Mouse (Mus musculus): ENCODE data around the gene Polr3c. TPM values are rescaled to one million over a fixed set of nuclear protein-coding genes. Genes with fewer than 3 reads are reported as not detected.
"Not testable (repeated sequence)": the region's sequence is repeated elsewhere in the genome, so short reads cannot be mapped to it uniquely, and the experiment has no call there.

Polr3c gene
- polyA plus RNA-seq, 1 experiment from 2014 or later: 41.9 TPM

- Histone ChIP-seq H3K27ac (ENCODE audit: low read depth, low read length) (no peak overlapping the region), H3K9me3 (ENCODE audit: control insufficient read depth, low read length) (no peaks in the 10 kb centered on the region), H3K36me3 (ENCODE audit: control insufficient read depth, insufficient read depth, low read length) (no peaks in the 10 kb centered on the region), H3K27me3 (ENCODE audit: control insufficient read depth, insufficient read depth, low read length) (peaks cover 5% of the 10 kb centered on the region; the same call in 1 of the 2 replicates), H3K4me3 (ENCODE audit: low read depth, low read length) (no peak overlapping the region), H3K9ac (ENCODE audit: low read length) (no peak overlapping the region), H3K4me2 (ENCODE audit: low read depth, low read length, severe bottlenecking) (no peak overlapping the region), H3K4me1 (replicated peaks; ENCODE audit: control insufficient read depth, insufficient read depth, low read length) (peaks cover 4% of the 10 kb centered on the region; the same call in 1 of the 2 replicates)
- ATAC-seq (replicated peaks; ENCODE audit: low FRiP score): no peak
- 92% methylated on average over 5 of the region's 5 CpGs for WGBS
- no peak for DNase-seq (ENCODE audit: low spot score)
These were observed 58.9 kb downstream of the Polr3c start for GRCm38 (mm10) chr3:96668424-96669067.

- Histone ChIP-seq H3K4me1 (replicated peaks; ENCODE audit: control insufficient read depth, insufficient read depth, low read length) (peaks cover 4% of the 10 kb centered on the region; the same call in 1 of the 2 replicates), H3K36me3 (ENCODE audit: control insufficient read depth, insufficient read depth, low read length) (no peaks in the 10 kb centered on the region), H3K27me3 (ENCODE audit: control insufficient read depth, insufficient read depth, low read length) (peaks cover 5% of the 10 kb centered on the region; the same call in 1 of the 2 replicates), H3K9ac (ENCODE audit: low read length) (no peak overlapping the region), H3K27ac (ENCODE audit: low read depth, low read length) (no peak overlapping the region), H3K9me3 (ENCODE audit: control insufficient read depth, low read length) (no peaks in the 10 kb centered on the region), H3K4me3 (ENCODE audit: low read depth, low read length) (no peak overlapping the region), H3K4me2 (ENCODE audit: low read depth, low read length, severe bottlenecking) (no peak overlapping the region)
- DNase-seq (ENCODE audit: low spot score) (no peak), ATAC-seq (replicated peaks; ENCODE audit: low FRiP score) (no peak)
- WGBS: 47% methylated on average over 1 of the region's 1 CpGs
These were observed 60.1 kb downstream of the Polr3c start for GRCm38 (mm10) chr3:96667316-96667715.

- no peak overlapping the region for H3K27ac ChIP-seq (ENCODE audit: low read depth, low read length)
- 95% methylated on average over 5 of the region's 5 CpGs for WGBS
- ATAC-seq (replicated peaks; ENCODE audit: low FRiP score) (no peak), DNase-seq (ENCODE audit: low spot score) (no peak)
- no peak overlapping the region for H3K4me2 ChIP-seq (ENCODE audit: low read depth, low read length, severe bottlenecking)
- H3K4me3 ChIP-seq (ENCODE audit: low read depth, low read length): no peak overlapping the region
- no peaks in the 10 kb centered on the region for H3K9me3 ChIP-seq (ENCODE audit: control insufficient read depth, low read length)
- peaks cover 4% of the 10 kb centered on the region; the same call in 1 of the 2 replicates for H3K4me1 ChIP-seq (replicated peaks; ENCODE audit: control insufficient read depth, insufficient read depth, low read length)
- H3K27me3 ChIP-seq (ENCODE audit: control insufficient read depth, insufficient read depth, low read length): peaks cover 5% of the 10 kb centered on the region; the same call in 1 of the 2 replicates
- H3K36me3 ChIP-seq (ENCODE audit: control insufficient read depth, insufficient read depth, low read length): no peaks in the 10 kb centered on the region
- no peak overlapping the region for H3K9ac ChIP-seq (ENCODE audit: low read length)
These were observed 60.5 kb downstream of the Polr3c start for GRCm38 (mm10) chr3:96666916-96667315.

GRCm38 (mm10) chr3:96665732-96666363 is 61.6 kb downstream of the Polr3c start:
- not testable (repeated sequence) for DNase-seq (ENCODE audit: low spot score); H3K4me3 ChIP-seq (ENCODE audit: low read depth, low read length); H3K9me3 ChIP-seq (ENCODE audit: control insufficient read depth, low read length); H3K4me1 ChIP-seq (replicated peaks; ENCODE audit: control insufficient read depth, insufficient read depth, low read length); H3K27ac ChIP-seq (ENCODE audit: low read depth, low read length); H3K4me2 ChIP-seq (ENCODE audit: low read depth, low read length, severe bottlenecking); H3K36me3 ChIP-seq (ENCODE audit: control insufficient read depth, insufficient read depth, low read length); H3K9ac ChIP-seq (ENCODE audit: low read length); ATAC-seq (replicated peaks; ENCODE audit: low FRiP score); H3K27me3 ChIP-seq (ENCODE audit: control insufficient read depth, insufficient read depth, low read length)
- WGBS: 87% methylated on average over 7 of the region's 7 CpGs

GRCm38 (mm10) chr3:96663432-96664239 is 63.8 kb downstream of the Polr3c start:
- Histone ChIP-seq H3K36me3 (ENCODE audit: control insufficient read depth, insufficient read depth, low read length) (no peaks in the 10 kb centered on the region), H3K27ac (ENCODE audit: low read depth, low read length) (no peak overlapping the region), H3K4me2 (ENCODE audit: low read depth, low read length, severe bottlenecking) (peak overlapping the region; percentile 49), H3K9me3 (ENCODE audit: control insufficient read depth, low read length) (no peaks in the 10 kb centered on the region), H3K27me3 (ENCODE audit: control insufficient read depth, insufficient read depth, low read length) (no peaks in the 10 kb centered on the region), H3K4me3 (ENCODE audit: low read depth, low read length) (peak overlapping the region; percentile 16; the same call in 1 of the 2 replicates), H3K9ac (ENCODE audit: low read length) (peak overlapping the region; percentile 40), H3K4me1 (replicated peaks; ENCODE audit: control insufficient read depth, insufficient read depth, low read length) (no peaks in the 10 kb centered on the region)
- peak; percentile 80 for ATAC-seq (replicated peaks; ENCODE audit: low FRiP score)
- DNase-seq (ENCODE audit: low spot score): peak; percentile 91
- 5% methylated on average over 16 of the region's 18 CpGs for WGBS

- 43% methylated on average over 8 of the region's 8 CpGs for WGBS
- Histone ChIP-seq H3K4me2 (ENCODE audit: low read depth, low read length, severe bottlenecking) (peak overlapping the region; percentile 49; the same call in 1 of the 2 replicates), H3K9me3 (ENCODE audit: control insufficient read depth, low read length) (no peaks in the 10 kb centered on the region), H3K36me3 (ENCODE audit: control insufficient read depth, insufficient read depth, low read length) (no peaks in the 10 kb centered on the region), H3K9ac (ENCODE audit: low read length) (peak overlapping the region; percentile 40; the same call in 1 of the 2 replicates), H3K4me3 (ENCODE audit: low read depth, low read length) (no peak overlapping the region), H3K27me3 (ENCODE audit: control insufficient read depth, insufficient read depth, low read length) (no peaks in the 10 kb centered on the region), H3K27ac (ENCODE audit: low read depth, low read length) (no peak overlapping the region), H3K4me1 (replicated peaks; ENCODE audit: control insufficient read depth, insufficient read depth, low read length) (no peaks in the 10 kb centered on the region)
- ATAC-seq (replicated peaks; ENCODE audit: low FRiP score) (no peak), DNase-seq (ENCODE audit: low spot score) (no peak)
These were observed 64.6 kb downstream of the Polr3c start for GRCm38 (mm10) chr3:96662731-96663316.

Other genes starting within 250 kb of the Polr3c start
- gene Hfe2, start 202.5 kb downstream of the Polr3c start, polyA plus RNA-seq (2014; fragmentation: Nextera tagmentation; extraction: Ambion mirVana): 0.69 and 0.77 TPM in 2 replicates
- gene Txnip, start 169.7 kb downstream of the Polr3c start, polyA plus RNA-seq (2014; fragmentation: Nextera tagmentation; extraction: Ambion mirVana): 45.5 and 46.3 TPM in 2 replicates
- gene Gm16253, start 150.6 kb downstream of the Polr3c start, polyA plus RNA-seq (2014; fragmentation: Nextera tagmentation; extraction: Ambion mirVana): 1.0 TPM in 1 of 2 replicates, not detected in the other
- 22.0 and 28.4 TPM in 2 replicates for gene Polr3gl, start 133.4 kb downstream of the Polr3c start, polyA plus RNA-seq (2014; fragmentation: Nextera tagmentation; extraction: Ambion mirVana)
- 1.9 and 2.4 TPM in 2 replicates for gene Ankrd34a, start 131.0 kb downstream of the Polr3c start, polyA plus RNA-seq (2014; fragmentation: Nextera tagmentation; extraction: Ambion mirVana)
- 5.5 TPM in 2 replicates for gene Lix1l, start 126.5 kb downstream of the Polr3c start, polyA plus RNA-seq (2014; fragmentation: Nextera tagmentation; extraction: Ambion mirVana)
- gene Rbm8a, start 97.7 kb downstream of the Polr3c start, polyA plus RNA-seq (2014; fragmentation: Nextera tagmentation; extraction: Ambion mirVana): 198 and 199 TPM in 2 replicates
- 41.3 and 41.6 TPM in 2 replicates for gene Pex11b, start 92.3 kb downstream of the Polr3c start, polyA plus RNA-seq (2014; fragmentation: Nextera tagmentation; extraction: Ambion mirVana)
- 0.09 TPM in 1 of 2 replicates, not detected in the other for gene Gm42957, start 92.2 kb downstream of the Polr3c start, polyA plus RNA-seq (2014; fragmentation: Nextera tagmentation; extraction: Ambion mirVana)
- gene Itga10, start 82.0 kb downstream of the Polr3c start, polyA plus RNA-seq (2014; fragmentation: Nextera tagmentation; extraction: Ambion mirVana): 0.65 and 0.87 TPM in 2 replicates
- gene Ankrd35, start 57.5 kb downstream of the Polr3c start, polyA plus RNA-seq (2014; fragmentation: Nextera tagmentation; extraction: Ambion mirVana): 0.27 and 0.37 TPM in 2 replicates
- gene Pias3, start 31.2 kb downstream of the Polr3c start, polyA plus RNA-seq (2014; fragmentation: Nextera tagmentation; extraction: Ambion mirVana): 40.2 and 45.2 TPM in 2 replicates
- 11.8 and 12.8 TPM in 2 replicates for gene Nudt17, start 19.1 kb downstream of the Polr3c start, polyA plus RNA-seq (2014; fragmentation: Nextera tagmentation; extraction: Ambion mirVana)
- gene Rnf115, start within 50 bp of the Polr3c start, polyA plus RNA-seq (2014; fragmentation: Nextera tagmentation; extraction: Ambion mirVana): 84.8 and 95.3 TPM in 2 replicates
- gene Pdzk1, start 101.7 kb upstream of the Polr3c start, polyA plus RNA-seq (2014; fragmentation: Nextera tagmentation; extraction: Ambion mirVana): not detected in 2 replicates
- not detected in 2 replicates for gene Cd160, start 101.7 kb upstream of the Polr3c start, polyA plus RNA-seq (2014; fragmentation: Nextera tagmentation; extraction: Ambion mirVana)
- gene Gja5, start 177.1 kb upstream of the Polr3c start, polyA plus RNA-seq (2014; fragmentation: Nextera tagmentation; extraction: Ambion mirVana): 2.5 TPM in 2 replicates
- 35.4 and 36.0 TPM in 2 replicates for gene Gpr89, start 177.7 kb upstream of the Polr3c start, polyA plus RNA-seq (2014; fragmentation: Nextera tagmentation; extraction: Ambion mirVana)
- gene Gja8, start 198.4 kb upstream of the Polr3c start, polyA plus RNA-seq (2014; fragmentation: Nextera tagmentation; extraction: Ambion mirVana): not detected in 2 replicates

Measured in forebrain, embryonic 11.5 days (tissue).